Mouse (Mus musculus): Measurements from ENCODE around the gene Nck1. TPM values are rescaled to one million over a fixed set of nuclear protein-coding genes. Genes with fewer than 3 reads are reported as not detected.

The Nck1 gene
- polyA plus RNA-seq (2012; ENCODE audit: low replicate concordance) = 0.37 and 1.1 TPM in 2 replicates

GRCm38 (mm10) chr9:100545715-100546593 lies at the start of gene Nck1:
Nck1 (minus strand) TSS chr9:100546134.

GRCm38 (mm10) chr9:100570626-100571233 lies 24.8 kb upstream of the Nck1 start, which contains the start of gene Slc35g2:
Slc35g2 (minus strand) TSS chr9:100571090.

GRCm38 (mm10) chr9:100486431-100486830 lies 59.5 kb downstream of the Nck1 start, which contains the start of gene Il20rb:
Il20rb (minus strand) TSS chr9:100486788.

Other genes starting within 250 kb of the Nck1 start
- not detected in 2 replicates for gene Il20rb, start 59.3 kb downstream of the Nck1 start, polyA plus RNA-seq (2012; ENCODE audit: low replicate concordance)
- gene Slc35g2, start 25.0 kb upstream of the Nck1 start, polyA plus RNA-seq (2012; ENCODE audit: low replicate concordance) = not detected in 2 replicates
- gene Stag1, start 51.7 kb upstream of the Nck1 start, polyA plus RNA-seq (2012; ENCODE audit: low replicate concordance) = 5.2 and 10.0 TPM in 2 replicates